Mouse (Mus musculus): Measurements from ENCODE around the gene Ly6g6f. TPM values are rescaled to one million over a fixed set of nuclear protein-coding genes. Genes with fewer than 3 reads are reported as not detected.

Ly6g6f gene
- polyA plus RNA-seq, 1 experiment from 2014 or later: not detected

DNA sequence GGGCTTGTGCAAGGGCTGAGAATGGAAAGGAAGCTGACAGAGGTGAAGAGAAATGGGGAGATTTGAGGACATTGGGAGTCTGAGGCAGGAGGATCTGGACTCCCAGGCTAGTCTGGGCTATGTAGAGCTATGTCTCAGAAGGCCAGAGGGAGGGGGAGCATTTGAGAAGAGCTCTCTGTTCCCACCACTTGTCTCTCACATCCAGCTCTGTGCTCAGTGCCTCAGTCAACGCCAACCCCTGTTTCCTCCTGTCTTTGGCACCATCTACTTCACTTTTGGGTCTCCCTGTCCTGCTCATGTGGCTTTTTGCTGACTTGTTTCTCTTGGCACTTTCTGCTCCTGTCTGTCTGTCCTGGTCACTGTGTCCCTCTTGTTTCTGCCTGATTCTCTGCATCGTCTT lies 8.1 kb downstream of the Ly6g6f start:
- H3K36me3 ChIP-seq (ENCODE audit: control insufficient read depth, insufficient read depth, low read length): no peaks in the 10 kb centered on the region
- H3K9ac ChIP-seq (ENCODE audit: low read depth, low read length): 0 out of 2 replicates have a peak overlapping the region, but pooled peaks have one; percentile 5
- ATAC-seq: no peak
- WGBS: 30% methylated on average over 2 of the region's 2 CpGs
- no peaks in the 10 kb centered on the region for H3K9me3 ChIP-seq (replicated peaks; ENCODE audit: control insufficient read depth, low read length, poor library complexity, severe bottlenecking)
- H3K4me1 ChIP-seq (ENCODE audit: control insufficient read depth, insufficient read depth, low read length): no peaks in the 10 kb centered on the region
- H3K4me2 ChIP-seq (ENCODE audit: low read length): peak overlapping the region; percentile 46
- no peak overlapping the region for H3K4me3 ChIP-seq (ENCODE audit: low read depth, low read length)
- H3K27ac ChIP-seq (ENCODE audit: low read length): no peak overlapping the region
- H3K27me3 ChIP-seq (ENCODE audit: control insufficient read depth, insufficient read depth, low read depth, low read length): no peaks in the 10 kb centered on the region

- Histone ChIP-seq H3K9ac (ENCODE audit: low read depth, low read length) (peak within 1 kb of the TSS; percentile 54; the same call in 1 of the 2 replicates), H3K27me3 (ENCODE audit: control insufficient read depth, insufficient read depth, low read depth, low read length) (no peaks in the 10 kb centered on the region), H3K9me3 (replicated peaks; ENCODE audit: control insufficient read depth, low read length, poor library complexity, severe bottlenecking) (no peaks in the 10 kb centered on the region), H3K4me1 (ENCODE audit: control insufficient read depth, insufficient read depth, low read length) (no peaks in the 10 kb centered on the region), H3K36me3 (ENCODE audit: control insufficient read depth, insufficient read depth, low read length) (no peaks in the 10 kb centered on the region), H3K4me2 (ENCODE audit: low read length) (peak within 1 kb of the TSS; percentile 46), H3K4me3 (ENCODE audit: low read depth, low read length) (peak within 1 kb of the TSS; percentile 26), H3K27ac (ENCODE audit: low read length) (no peak within 1 kb of the TSS)
- no peak for ATAC-seq
- 34% methylated on average over 10 of the region's 10 CpGs for WGBS
Measured at GRCm38 (mm10) chr17:35076507-35077176, 8.8 kb downstream of the Ly6g6f start, which contains the start of gene Ly6g6e. Gene Ly6g6e (plus strand): TSS chr17:35076902.

GRCm38 (mm10) chr17:35074097-35074496 lies 11.3 kb downstream of the Ly6g6f start:
- WGBS: 53% methylated on average over 13 of the region's 17 CpGs
- Histone ChIP-seq H3K27me3 (ENCODE audit: control insufficient read depth, insufficient read depth, low read depth, low read length) (no peaks in the 10 kb centered on the region), H3K4me1 (ENCODE audit: control insufficient read depth, insufficient read depth, low read length) (no peaks in the 10 kb centered on the region), H3K36me3 (ENCODE audit: control insufficient read depth, insufficient read depth, low read length) (no peaks in the 10 kb centered on the region), H3K4me2 (ENCODE audit: low read length) (no peak overlapping the region), H3K27ac (ENCODE audit: low read length) (no peak overlapping the region), H3K4me3 (ENCODE audit: low read depth, low read length) (no peak overlapping the region), H3K9me3 (replicated peaks; ENCODE audit: control insufficient read depth, low read length, poor library complexity, severe bottlenecking) (no peaks in the 10 kb centered on the region), H3K9ac (ENCODE audit: low read depth, low read length) (no peak overlapping the region)
- no peak for ATAC-seq

- ATAC-seq: no peak
- Histone ChIP-seq H3K4me2 (ENCODE audit: low read length) (no peak overlapping the region), H3K27me3 (ENCODE audit: control insufficient read depth, insufficient read depth, low read depth, low read length) (peaks cover 7% of the 10 kb centered on the region), H3K4me1 (ENCODE audit: control insufficient read depth, insufficient read depth, low read length) (no peaks in the 10 kb centered on the region), H3K36me3 (ENCODE audit: control insufficient read depth, insufficient read depth, low read length) (no peaks in the 10 kb centered on the region), H3K27ac (ENCODE audit: low read length) (no peak overlapping the region), H3K4me3 (ENCODE audit: low read depth, low read length) (no peak overlapping the region), H3K9me3 (replicated peaks; ENCODE audit: control insufficient read depth, low read length, poor library complexity, severe bottlenecking) (no peaks in the 10 kb centered on the region), H3K9ac (ENCODE audit: low read depth, low read length) (no peak overlapping the region)
- 82% methylated on average over 9 of the region's 9 CpGs for WGBS
Measured at GRCm38 (mm10) chr17:35071454-35071853, 14.0 kb downstream of the Ly6g6f start.

GRCm38 (mm10) chr17:35070556-35071229 lies 14.7 kb downstream of the Ly6g6f start:
- Histone ChIP-seq H3K9ac (ENCODE audit: low read depth, low read length) (no peak overlapping the region), H3K4me2 (ENCODE audit: low read length) (no peak overlapping the region), H3K27ac (ENCODE audit: low read length) (no peak overlapping the region), H3K4me1 (ENCODE audit: control insufficient read depth, insufficient read depth, low read length) (no peaks in the 10 kb centered on the region), H3K36me3 (ENCODE audit: control insufficient read depth, insufficient read depth, low read length) (no peaks in the 10 kb centered on the region), H3K9me3 (replicated peaks; ENCODE audit: control insufficient read depth, low read length, poor library complexity, severe bottlenecking) (no peaks in the 10 kb centered on the region), H3K4me3 (ENCODE audit: low read depth, low read length) (no peak overlapping the region), H3K27me3 (ENCODE audit: control insufficient read depth, insufficient read depth, low read depth, low read length) (peaks cover 9% of the 10 kb centered on the region)
- 67% methylated on average over 6 of the region's 6 CpGs for WGBS
- ATAC-seq: no peak

DNA sequence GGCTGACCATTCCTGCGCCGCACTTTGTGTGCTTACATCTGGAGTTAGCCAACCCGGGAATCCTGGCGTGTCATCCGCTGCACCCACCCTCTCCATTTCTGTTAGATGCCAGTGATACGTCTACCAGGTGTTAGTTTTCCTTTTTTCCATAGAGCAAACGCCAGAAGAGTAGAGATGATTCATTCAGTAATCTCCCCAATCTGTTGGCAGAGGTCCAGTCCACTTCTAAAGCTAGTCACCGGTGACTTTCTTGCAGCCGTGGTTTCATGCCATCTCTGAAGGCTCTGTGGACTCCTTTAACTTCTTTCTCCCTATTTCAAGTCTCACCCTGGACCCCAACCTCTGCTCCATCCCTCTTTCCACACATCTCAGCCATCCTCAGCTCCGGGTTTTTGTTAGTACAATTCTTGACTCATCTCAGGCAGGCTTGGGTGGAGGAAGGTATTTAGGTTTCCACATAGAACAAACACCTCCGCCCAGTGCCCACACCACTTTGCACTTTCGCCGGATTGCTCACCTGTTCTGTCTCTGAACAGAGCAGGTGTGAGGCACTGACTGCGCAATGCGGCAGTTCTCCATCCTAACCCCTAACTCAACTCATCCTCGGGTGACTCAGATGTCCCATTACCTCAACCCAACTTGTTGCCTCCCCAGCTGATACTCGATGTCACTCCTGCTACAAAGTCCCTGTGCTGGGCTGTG lies 17.0 kb downstream of the Ly6g6f start:
- ATAC-seq: no peak
- no peak overlapping the region for H3K4me2 ChIP-seq (ENCODE audit: low read length)
- H3K27ac ChIP-seq (ENCODE audit: low read length): no peak overlapping the region
- H3K27me3 ChIP-seq (ENCODE audit: control insufficient read depth, insufficient read depth, low read depth, low read length): peaks cover 28% of the 10 kb centered on the region
- peaks cover 6% of the 10 kb centered on the region for H3K4me1 ChIP-seq (ENCODE audit: control insufficient read depth, insufficient read depth, low read length)
- no peaks in the 10 kb centered on the region for H3K9me3 ChIP-seq (replicated peaks; ENCODE audit: control insufficient read depth, low read length, poor library complexity, severe bottlenecking)
- 86% methylated on average over 17 of the region's 17 CpGs for WGBS
- no peak overlapping the region for H3K9ac ChIP-seq (ENCODE audit: low read depth, low read length)
- no peaks in the 10 kb centered on the region for H3K36me3 ChIP-seq (ENCODE audit: control insufficient read depth, insufficient read depth, low read length)
- H3K4me3 ChIP-seq (ENCODE audit: low read depth, low read length): no peak overlapping the region

DNA sequence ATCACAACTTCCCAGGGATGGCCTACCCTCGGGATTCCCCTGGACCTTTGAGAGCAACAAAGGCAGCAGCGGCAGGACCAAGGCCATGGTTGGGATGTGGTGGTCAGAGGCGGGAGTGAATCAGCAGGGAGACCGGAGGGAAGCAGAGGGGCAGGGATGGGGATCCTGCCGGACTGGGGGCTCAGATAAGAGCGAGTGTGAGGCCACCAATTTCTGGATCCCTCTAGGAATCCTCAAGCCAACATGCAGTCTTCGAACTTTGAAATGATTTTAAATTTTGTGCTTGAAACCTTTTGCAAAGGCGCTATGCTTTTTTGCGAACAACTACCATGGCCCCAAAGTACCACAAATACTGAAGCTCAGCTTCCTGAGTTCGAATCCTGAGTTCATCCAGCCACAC lies 19.3 kb downstream of the Ly6g6f start, which contains the start of gene Mpig6b:
Gene Mpig6b, minus strand, starts transcription at position 101 of the 400 bp plus-strand sequence.
- Histone ChIP-seq H3K4me2 (ENCODE audit: low read length) (peak within 1 kb of the TSS; percentile 52), H3K27me3 (ENCODE audit: control insufficient read depth, insufficient read depth, low read depth, low read length) (peaks cover 28% of the 10 kb centered on the region), H3K27ac (ENCODE audit: low read length) (no peak within 1 kb of the TSS), H3K4me3 (ENCODE audit: low read depth, low read length) (peak within 1 kb of the TSS; percentile 18), H3K9ac (ENCODE audit: low read depth, low read length) (peak within 1 kb of the TSS; percentile 36; the same call in 1 of the 2 replicates), H3K4me1 (ENCODE audit: control insufficient read depth, insufficient read depth, low read length) (peaks cover 6% of the 10 kb centered on the region), H3K9me3 (replicated peaks; ENCODE audit: control insufficient read depth, low read length, poor library complexity, severe bottlenecking) (no peaks in the 10 kb centered on the region), H3K36me3 (ENCODE audit: control insufficient read depth, insufficient read depth, low read length) (peaks cover 5% of the 10 kb centered on the region; the same call in 1 of the 2 replicates)
- ATAC-seq: no peak
- 49% methylated on average over 10 of the region's 10 CpGs for WGBS

- Histone ChIP-seq H3K4me1 (ENCODE audit: control insufficient read depth, insufficient read depth, low read length) (peaks cover 12% of the 10 kb centered on the region), H3K4me3 (ENCODE audit: low read depth, low read length) (peak within 1 kb of the TSS; percentile 18), H3K36me3 (ENCODE audit: control insufficient read depth, insufficient read depth, low read length) (peaks cover 5% of the 10 kb centered on the region; the same call in 1 of the 2 replicates), H3K9me3 (replicated peaks; ENCODE audit: control insufficient read depth, low read length, poor library complexity, severe bottlenecking) (no peaks in the 10 kb centered on the region), H3K9ac (ENCODE audit: low read depth, low read length) (peak within 1 kb of the TSS; percentile 36; the same call in 1 of the 2 replicates), H3K27ac (ENCODE audit: low read length) (no peak within 1 kb of the TSS), H3K27me3 (ENCODE audit: control insufficient read depth, insufficient read depth, low read depth, low read length) (peaks cover 28% of the 10 kb centered on the region), H3K4me2 (ENCODE audit: low read length) (peak within 1 kb of the TSS; percentile 52)
- no peak for ATAC-seq
- WGBS: 3% methylated on average over 48 of the region's 48 CpGs
Measured at GRCm38 (mm10) chr17:35064951-35065947, 20.2 kb downstream of the Ly6g6f start, which contains the start of gene Ly6g6c. Gene Ly6g6c (plus strand): TSS chr17:35065388.
